ENCODE assay signal across 11 mouse cellular contexts in the genomic region with DNA sequence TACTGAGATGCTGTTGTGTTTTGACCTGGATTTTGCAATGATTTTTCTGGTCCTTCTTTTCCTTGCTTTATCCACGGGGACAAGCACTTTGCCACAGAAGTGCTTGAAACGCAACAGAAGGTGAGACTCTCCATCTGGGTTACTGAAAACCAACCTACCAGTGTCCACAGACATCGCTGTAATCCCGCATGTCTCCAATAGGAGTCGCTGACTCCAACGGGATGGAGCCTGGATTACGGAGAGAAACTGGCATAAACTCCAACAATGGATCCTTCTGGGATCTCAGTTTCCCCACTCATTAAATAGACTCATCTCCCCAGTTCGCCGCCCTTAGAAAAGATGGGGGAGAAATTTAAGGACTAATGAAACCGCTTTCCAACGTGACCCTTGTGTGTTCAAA. TPM values are rescaled to one million over a fixed set of nuclear protein-coding genes. Genes with fewer than 3 reads are reported as not detected.
A peak's percentile ranks its signal among the peaks of the same experiment; 100 is the strongest.
DNase-seq lines count a peak whose midpoint lies in the region; ATAC-seq and TF ChIP-seq lines count a peak whose summit lies in the region.
"Had no signal": no experiment of that assay in that cellular context is flagged by ENCODE, and none has a peak within 500 bp of the region (broad histone marks: within the 10 kb centered on the region; RNA-seq: fewer than 3 reads in every experiment).

No protein-coding gene starts in this region.

- H3K36me3 ChIP-seq in embryonic facial prominence, embryonic 11.5 days (replicated peaks; ENCODE audit: control insufficient read depth, insufficient read depth, low read depth, low read length) = no peaks in the 10 kb centered on the region
- H3K36me3 ChIP-seq in embryonic facial prominence, embryonic 10.5 days (replicated peaks) = no peaks in the 10 kb centered on the region
- H3K36me3 ChIP-seq in liver, adult 2 months (ENCODE audit: control insufficient read depth, insufficient read depth, low read length) = no peaks in the 10 kb centered on the region
- H3K36me3 ChIP-seq in liver, embryonic 11.5 days (ENCODE audit: control insufficient read depth, insufficient read depth, low read length) = no peaks in the 10 kb centered on the region
- H3K36me3 ChIP-seq: heart, embryonic 12.5 days; hindbrain, embryonic 15.5 days had no signal

- 44% methylated on average over 11 of the region's 11 CpGs for WGBS in embryonic facial prominence, embryonic 11.5 days
- WGBS in embryonic facial prominence, embryonic 10.5 days = 47% methylated on average over 11 of the region's 11 CpGs
- 40% methylated on average over 11 of the region's 11 CpGs for WGBS in liver, adult 2 months
- 43% methylated on average over 11 of the region's 11 CpGs for WGBS in liver, embryonic 11.5 days
- WGBS in bone marrow, adult 2 months = 46% methylated on average over 11 of the region's 11 CpGs

- no peaks in the 10 kb centered on the region for H3K79me2 ChIP-seq in liver, adult 2 months (ENCODE audit: control insufficient read depth, insufficient read depth, low read length)

- H3K4me2 ChIP-seq in embryonic facial prominence, embryonic 11.5 days (ENCODE audit: low read depth, low read length) = no peak overlapping the region
- no peak overlapping the region for H3K4me2 ChIP-seq in liver, embryonic 11.5 days
- H3K4me2 ChIP-seq: heart, embryonic 12.5 days; hindbrain, embryonic 15.5 days had no signal

- peak; percentile 22 for DNase-seq in embryonic facial prominence, embryonic 11.5 days (ENCODE audit: low spot score)
- no peak for DNase-seq in embryonic facial prominence, embryonic 10.5 days (ENCODE audit: low spot score)
- peak; percentile 7 for DNase-seq in liver, adult 2 months (ENCODE audit: extremely low read depth, low read depth, low spot score)
- no peak for DNase-seq in liver, embryonic 11.5 days (ENCODE audit: low spot score)
- peak; percentile 20 for DNase-seq in A20 (ENCODE audit: low read depth, low spot score)
- no peak for DNase-seq in layer of hippocampus, adult 9-11 months
- DNase-seq in thymus, postnatal 25 days = no peak

- no peak overlapping the region for H3K27ac ChIP-seq in embryonic facial prominence, embryonic 11.5 days (replicated peaks; ENCODE audit: low read depth, low read length)
- no peak overlapping the region for H3K27ac ChIP-seq in embryonic facial prominence, embryonic 10.5 days (replicated peaks)
- H3K27ac ChIP-seq in liver, adult 2 months (replicated peaks; ENCODE audit: insufficient read depth, low read depth, low read length) = no peak overlapping the region
- H3K27ac ChIP-seq in liver, embryonic 11.5 days (ENCODE audit: low read depth, low read length) = no peak overlapping the region
- H3K27ac ChIP-seq in bone marrow, adult 2 months (ENCODE audit: control insufficient read depth, insufficient read depth, low read depth, low read length, poor library complexity) = no peak overlapping the region
- H3K27ac ChIP-seq: hindbrain, embryonic 15.5 days had no signal

- no peaks in the 10 kb centered on the region for H3K9me3 ChIP-seq in embryonic facial prominence, embryonic 11.5 days (replicated peaks; ENCODE audit: control insufficient read depth, low read length)
- H3K9me3 ChIP-seq in embryonic facial prominence, embryonic 10.5 days = 0 out of 2 replicates have a peak, but pooled peaks cover 2% of the 10 kb centered on the region
- H3K9me3 ChIP-seq in liver, embryonic 11.5 days (ENCODE audit: control insufficient read depth, low read length) = peaks cover 2% of the 10 kb centered on the region; the same call in 1 of the 2 replicates
- H3K9me3 ChIP-seq: heart, embryonic 12.5 days; hindbrain, embryonic 15.5 days had no signal

- no peaks in the 10 kb centered on the region for H3K4me1 ChIP-seq in embryonic facial prominence, embryonic 11.5 days (ENCODE audit: control insufficient read depth, insufficient read depth, low read length)
- H3K4me1 ChIP-seq in embryonic facial prominence, embryonic 10.5 days = peaks cover 2% of the 10 kb centered on the region; the same call in 1 of the 2 replicates
- peaks cover 1% of the 10 kb centered on the region; the same call in 1 of the 2 replicates for H3K4me1 ChIP-seq in liver, adult 2 months (ENCODE audit: control insufficient read depth, insufficient read depth, low read length)
- H3K4me1 ChIP-seq in liver, embryonic 11.5 days (replicated peaks; ENCODE audit: control insufficient read depth, insufficient read depth, low read length) = no peaks in the 10 kb centered on the region
- H3K4me1 ChIP-seq in bone marrow, adult 2 months (ENCODE audit: control insufficient read depth, insufficient read depth, low read length) = no peaks in the 10 kb centered on the region
- H3K4me1 ChIP-seq: heart, embryonic 12.5 days; hindbrain, embryonic 15.5 days had no signal

- ATAC-seq in embryonic facial prominence, embryonic 11.5 days (replicated peaks; ENCODE audit: insufficient number of reproducible peaks, low FRiP score, low TSS enrichment, low read depth) = no peak
- no peak for ATAC-seq in liver, embryonic 11.5 days (replicated peaks; ENCODE audit: low FRiP score)

- H3K27me3 ChIP-seq in embryonic facial prominence, embryonic 11.5 days (ENCODE audit: control insufficient read depth, insufficient read depth, low read length) = no peaks in the 10 kb centered on the region; the same call in 1 of the 2 replicates
- peaks cover 34% of the 10 kb centered on the region for H3K27me3 ChIP-seq in embryonic facial prominence, embryonic 10.5 days (replicated peaks; ENCODE audit: low read depth, poor library complexity, severe bottlenecking)
- H3K27me3 ChIP-seq in liver, adult 2 months (ENCODE audit: control insufficient read depth, insufficient read depth, low read length) = no peaks in the 10 kb centered on the region
- H3K27me3 ChIP-seq in liver, embryonic 11.5 days (replicated peaks; ENCODE audit: control insufficient read depth, insufficient read depth, low read length) = peaks cover 22% of the 10 kb centered on the region; the same call in 1 of the 2 replicates

- H3K9ac ChIP-seq in embryonic facial prominence, embryonic 11.5 days (replicated peaks; ENCODE audit: low read length) = no peak overlapping the region
- H3K9ac ChIP-seq in liver, adult 2 months (ENCODE audit: low read depth, low read length) = no peak overlapping the region
- H3K9ac ChIP-seq in liver, embryonic 11.5 days (ENCODE audit: low read depth, low read length) = no peak overlapping the region
- H3K9ac ChIP-seq: heart, embryonic 12.5 days; hindbrain, embryonic 15.5 days had no signal

- TF ChIP-seq CTCF in liver, adult 2 months (IDR thresholded peaks at IDR 0.05; ENCODE audit: low read depth, low read length) = peak; percentile 55; the same call in 1 of the 2 replicates
- TF ChIP-seq CTCF in bone marrow, adult 2 months (IDR thresholded peaks at IDR 0.05; ENCODE audit: control insufficient read depth, insufficient read depth, low read length) = peak; percentile 15; the same call in 1 of the 2 replicates

- no peak for TF ChIP-seq POLR2A in liver, adult 2 months (IDR thresholded peaks at IDR 0.05; ENCODE audit: extremely low read depth, insufficient read depth, low read length)
- no peak for TF ChIP-seq POLR2A in bone marrow, adult 2 months (IDR thresholded peaks at IDR 0.05; ENCODE audit: borderline replicate concordance, control insufficient read depth, low read depth, low read length)

- H3K4me3 ChIP-seq in embryonic facial prominence, embryonic 11.5 days (ENCODE audit: low read depth, low read length) = no peak overlapping the region
- H3K4me3 ChIP-seq in embryonic facial prominence, embryonic 10.5 days = no peak overlapping the region
- no peak overlapping the region for H3K4me3 ChIP-seq in liver, adult 2 months (ENCODE audit: insufficient read depth, low read depth, low read length)
- H3K4me3 ChIP-seq in liver, embryonic 11.5 days (ENCODE audit: low read depth, low read length) = no peak overlapping the region
- H3K4me3 ChIP-seq in bone marrow, adult 2 months (replicated peaks; ENCODE audit: control insufficient read depth, low read depth, low read length) = no peak overlapping the region
- H3K4me3 ChIP-seq: heart, embryonic 12.5 days; hindbrain, embryonic 15.5 days had no signal

RNA-seq across cellular contexts. Expression of gene Wnt9b, which starts 8.4 kb away (rescaled TPM):
- polyA plus RNA-seq in embryonic facial prominence, embryonic 11.5 days (2014; fragmentation: Nextera tagmentation; extraction: Ambion mirVana) = 2.1 and 3.9 TPM in 2 replicates
- polyA plus RNA-seq in embryonic facial prominence, embryonic 10.5 days (2016; fragmentation: Nextera tagmentation; extraction: Ambion mirVana) = 4.5 and 5.3 TPM in 2 replicates
- total RNA-seq in liver, adult 2 months (2014; rRNA removed) = 0.34 and 0.65 TPM in 2 replicates
- 0.44 and 0.91 TPM in 2 replicates for polyA plus RNA-seq in liver, adult 2 months (2012; rRNA removed)
- polyA plus RNA-seq in liver, embryonic 11.5 days (2014; fragmentation: Nextera tagmentation; extraction: Ambion mirVana) = 0.19 and 0.34 TPM in 2 replicates
- polyA plus RNA-seq in bone marrow, adult 2 months (2011; ENCODE audit: insufficient read depth, insufficient read length, low replicate concordance, missing spikeins) = not detected in 2 replicates
- total RNA-seq: megakaryocyte, adult 5-6 weeks had no signal

RNA-seq across cellular contexts. Expression of gene Wnt3, which starts 15.9 kb away (rescaled TPM):
- 4.7 and 5.3 TPM in 2 replicates for polyA plus RNA-seq in embryonic facial prominence, embryonic 11.5 days (2014; fragmentation: Nextera tagmentation; extraction: Ambion mirVana)
- polyA plus RNA-seq in embryonic facial prominence, embryonic 10.5 days (2016; fragmentation: Nextera tagmentation; extraction: Ambion mirVana) = 3.7 and 4.3 TPM in 2 replicates
- not detected in 2 replicates for total RNA-seq in liver, adult 2 months (2014; rRNA removed)
- polyA plus RNA-seq in liver, adult 2 months (2012; rRNA removed) = not detected in 2 replicates
- 0.43 and 0.47 TPM in 2 replicates for polyA plus RNA-seq in liver, embryonic 11.5 days (2014; fragmentation: Nextera tagmentation; extraction: Ambion mirVana)
- polyA plus RNA-seq in bone marrow, adult 2 months (2011; ENCODE audit: insufficient read depth, insufficient read length, low replicate concordance, missing spikeins) = 0.41 TPM in 1 of 2 replicates, not detected in the other
- total RNA-seq: megakaryocyte, adult 5-6 weeks had no signal

Comparison
In these comparisons a context has a peak if more than half of its experiments do, and no peak if none do; other contexts are left out.
1. DNase-seq: peak in embryonic facial prominence, embryonic 11.5 days (single experiment), liver, adult 2 months (single experiment) and A20 (single experiment); none in embryonic facial prominence, embryonic 10.5 days (single experiment), liver, embryonic 11.5 days (single experiment), layer of hippocampus, adult 9-11 months (single experiment) and thymus, postnatal 25 days (single experiment).